Mouse (Mus musculus): ENCODE measurements around the gene Prr13. TPM values are rescaled to one million over a fixed set of nuclear protein-coding genes. Genes with fewer than 3 reads are reported as not detected.
A peak's percentile ranks its signal among the peaks of the same experiment; 100 is the strongest.

The Prr13 gene
- total RNA-seq, 1 experiment, result 26.3 TPM

DNA sequence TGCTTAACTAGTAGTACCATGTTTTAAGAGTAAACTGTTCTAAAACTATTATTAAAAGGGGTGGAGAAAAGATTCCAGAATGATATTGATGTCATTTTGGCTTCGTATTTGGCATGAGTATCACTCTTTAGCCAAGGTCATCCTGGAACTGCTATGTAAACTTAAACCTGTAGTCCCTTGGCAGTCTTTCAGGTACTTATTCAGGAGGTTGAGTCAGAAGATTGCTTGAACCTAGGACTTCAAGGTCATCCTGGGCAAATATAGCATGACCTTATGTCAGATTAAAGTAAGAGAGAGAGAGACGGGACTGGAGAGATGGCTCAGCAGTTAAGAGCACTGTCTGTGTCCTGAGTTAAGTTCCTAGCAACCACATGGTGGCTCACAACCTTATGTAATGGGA is 34.2 kb upstream of the Prr13 start:
- H3K4me3 ChIP-seq (ENCODE audit: insufficient read depth in 1 of 2, low read depth in 1 of 2, low read length in 2 of 2, poor library complexity in 1 of 2, severe bottlenecking in 1 of 2), result no peak overlapping the region
- no peak for DNase-seq (ENCODE audit: low read depth, low spot score)
- H3K9me3 ChIP-seq (ENCODE audit: control insufficient read depth, insufficient read depth, low read depth, low read length), result no peaks in the 10 kb centered on the region
- TF ChIP-seq ZNF384 (IDR thresholded peaks at IDR 0.05; ENCODE audit: low read depth, low read length) (no peak), ZC3H11A (IDR thresholded peaks at IDR 0.05; ENCODE audit: borderline replicate concordance, low read depth, low read length) (no peak), CHD2 (IDR thresholded peaks at IDR 0.05; ENCODE audit: low read depth, low read length) (no peak), HCFC1 (IDR thresholded peaks at IDR 0.05; ENCODE audit: borderline replicate concordance, insufficient read depth, low read length) (no peak), MAFK (IDR thresholded peaks at IDR 0.05; ENCODE audit: insufficient read depth, low read depth, low read length) (no peak)
- no peak overlapping the region for H3K9ac ChIP-seq (ENCODE audit: insufficient read depth, low read depth, low read length, poor library complexity, severe bottlenecking)
- no peaks in the 10 kb centered on the region; a peak in 1 of 4 replicates for H3K4me1 ChIP-seq (ENCODE audit: control insufficient read depth in 2 of 2, insufficient read depth in 2 of 2, low read length in 2 of 2, poor library complexity in 1 of 2)
- in situ Hi-C loops (cut with MboI; ENCODE audit: low sequenced_read_pairs in 2 of 2, unreplicated experiment in 2 of 2), result no loop called here
- H3K36me3 ChIP-seq (ENCODE audit: control insufficient read depth, insufficient read depth, low read length, poor library complexity, severe bottlenecking), result peaks cover 7% of the 10 kb centered on the region
- no peak overlapping the region for H3K27ac ChIP-seq (ENCODE audit: insufficient read depth, low read depth, low read length, poor library complexity, severe bottlenecking)

- Histone ChIP-seq H3K36me3 (ENCODE audit: control insufficient read depth, insufficient read depth, low read length, poor library complexity, severe bottlenecking) (peaks cover 16% of the 10 kb centered on the region), H3K9me3 (ENCODE audit: control insufficient read depth, insufficient read depth, low read depth, low read length) (no peaks in the 10 kb centered on the region), H3K4me3 (ENCODE audit: insufficient read depth in 1 of 2, low read depth in 1 of 2, low read length in 2 of 2, poor library complexity in 1 of 2, severe bottlenecking in 1 of 2) (no peak overlapping the region), H3K4me1 (ENCODE audit: control insufficient read depth in 2 of 2, insufficient read depth in 2 of 2, low read length in 2 of 2, poor library complexity in 1 of 2) (no peaks in the 10 kb centered on the region), H3K27ac (ENCODE audit: insufficient read depth, low read depth, low read length, poor library complexity, severe bottlenecking) (no peak overlapping the region), H3K9ac (ENCODE audit: insufficient read depth, low read depth, low read length, poor library complexity, severe bottlenecking) (no peak overlapping the region)
- TF ChIP-seq MAFK (IDR thresholded peaks at IDR 0.05; ENCODE audit: insufficient read depth, low read depth, low read length) (peak; percentile 99), ZNF384 (IDR thresholded peaks at IDR 0.05; ENCODE audit: low read depth, low read length) (no peak)
- in situ Hi-C loops (cut with MboI; ENCODE audit: low sequenced_read_pairs in 2 of 2, unreplicated experiment in 2 of 2), result no loop called here
- no peak for DNase-seq (ENCODE audit: low read depth, low spot score)
These were observed 31.9 kb upstream of the Prr13 start for GRCm38 (mm10) chr15:102426963-102427362.

- H3K9ac ChIP-seq (ENCODE audit: insufficient read depth, low read depth, low read length, poor library complexity, severe bottlenecking), result no peak overlapping the region
- no peaks in the 10 kb centered on the region for H3K4me1 ChIP-seq (ENCODE audit: control insufficient read depth in 2 of 2, insufficient read depth in 2 of 2, low read length in 2 of 2, poor library complexity in 1 of 2)
- no peak for DNase-seq (ENCODE audit: low read depth, low spot score)
- in situ Hi-C loops (cut with MboI; ENCODE audit: low sequenced_read_pairs in 2 of 2, unreplicated experiment in 2 of 2), result no loop called here
- H3K36me3 ChIP-seq (ENCODE audit: control insufficient read depth, insufficient read depth, low read length, poor library complexity, severe bottlenecking), result peaks cover 21% of the 10 kb centered on the region
- H3K27ac ChIP-seq (ENCODE audit: insufficient read depth, low read depth, low read length, poor library complexity, severe bottlenecking), result no peak overlapping the region
- no peak overlapping the region for H3K4me3 ChIP-seq (ENCODE audit: insufficient read depth in 1 of 2, low read depth in 1 of 2, low read length in 2 of 2, poor library complexity in 1 of 2, severe bottlenecking in 1 of 2)
- no peaks in the 10 kb centered on the region for H3K9me3 ChIP-seq (ENCODE audit: control insufficient read depth, insufficient read depth, low read depth, low read length)
- TF ChIP-seq ZC3H11A (IDR thresholded peaks at IDR 0.05; ENCODE audit: borderline replicate concordance, low read depth, low read length), result no peak
- TF ChIP-seq ZNF384 (IDR thresholded peaks at IDR 0.05; ENCODE audit: low read depth, low read length), result no peak
- no peak for TF ChIP-seq MAFK (IDR thresholded peaks at IDR 0.05; ENCODE audit: insufficient read depth, low read depth, low read length)
- TF ChIP-seq CHD2 (IDR thresholded peaks at IDR 0.05; ENCODE audit: low read depth, low read length), result no peak
- no peak for TF ChIP-seq HCFC1 (IDR thresholded peaks at IDR 0.05; ENCODE audit: borderline replicate concordance, insufficient read depth, low read length)
These were observed 26.8 kb upstream of the Prr13 start for GRCm38 (mm10) chr15:102432046-102432445.

DNA sequence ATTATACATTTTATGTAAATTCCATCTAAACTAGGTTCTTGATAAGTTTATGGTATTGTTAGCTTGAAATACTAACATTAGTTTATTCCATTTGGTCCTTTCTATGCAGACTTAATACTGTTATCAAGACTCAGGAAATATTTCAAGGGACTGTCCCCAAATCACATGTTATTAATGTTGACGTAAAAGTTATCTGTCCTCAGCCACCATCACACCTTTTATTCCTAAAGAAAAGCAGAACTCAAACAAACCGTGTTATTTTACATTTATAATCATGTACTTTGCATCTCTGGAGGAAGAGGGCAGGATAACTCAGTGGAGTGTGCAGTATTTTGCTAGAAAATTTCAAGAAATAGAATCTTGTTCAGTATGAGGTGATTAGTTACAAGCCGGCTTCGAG is 25.7 kb upstream of the Prr13 start:
- H3K4me1 ChIP-seq (ENCODE audit: control insufficient read depth in 2 of 2, insufficient read depth in 2 of 2, low read length in 2 of 2, poor library complexity in 1 of 2), result no peaks in the 10 kb centered on the region
- no peak overlapping the region for H3K4me3 ChIP-seq (ENCODE audit: insufficient read depth in 1 of 2, low read depth in 1 of 2, low read length in 2 of 2, poor library complexity in 1 of 2, severe bottlenecking in 1 of 2)
- TF ChIP-seq MAFK (IDR thresholded peaks at IDR 0.05; ENCODE audit: insufficient read depth, low read depth, low read length) (no peak), ZC3H11A (IDR thresholded peaks at IDR 0.05; ENCODE audit: borderline replicate concordance, low read depth, low read length) (no peak), ZNF384 (IDR thresholded peaks at IDR 0.05; ENCODE audit: low read depth, low read length) (no peak)
- peaks cover 21% of the 10 kb centered on the region for H3K36me3 ChIP-seq (ENCODE audit: control insufficient read depth, insufficient read depth, low read length, poor library complexity, severe bottlenecking)
- H3K9me3 ChIP-seq (ENCODE audit: control insufficient read depth, insufficient read depth, low read depth, low read length), result no peaks in the 10 kb centered on the region
- in situ Hi-C loops (cut with MboI; ENCODE audit: low sequenced_read_pairs in 2 of 2, unreplicated experiment in 2 of 2), result no loop called here
- no peak overlapping the region for H3K27ac ChIP-seq (ENCODE audit: insufficient read depth, low read depth, low read length, poor library complexity, severe bottlenecking)
- DNase-seq (ENCODE audit: low read depth, low spot score), result no peak
- H3K9ac ChIP-seq (ENCODE audit: insufficient read depth, low read depth, low read length, poor library complexity, severe bottlenecking), result no peak overlapping the region

DNA sequence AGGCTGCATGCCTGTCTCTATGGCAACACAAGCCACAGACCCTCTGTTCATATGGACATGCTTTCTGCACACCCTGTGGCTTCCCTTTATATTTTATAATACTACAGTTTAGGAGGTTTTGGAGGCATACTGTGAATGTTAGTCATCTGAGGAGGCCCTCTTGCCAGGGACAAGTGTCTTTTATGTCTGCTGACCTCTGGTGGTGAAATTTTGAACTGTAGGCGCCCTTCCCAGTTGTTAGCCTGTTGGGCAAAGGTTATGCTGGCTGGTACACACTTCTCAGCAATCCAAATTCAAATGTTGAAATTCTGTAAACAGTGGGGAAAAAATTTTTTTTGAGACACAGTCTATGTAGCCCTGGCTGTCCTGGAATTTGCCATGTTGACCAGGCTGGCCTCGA is 16.3 kb upstream of the Prr13 start:
- DNase-seq (ENCODE audit: low read depth, low spot score), result no peak
- H3K9ac ChIP-seq (ENCODE audit: insufficient read depth, low read depth, low read length, poor library complexity, severe bottlenecking), result no peak overlapping the region
- in situ Hi-C loops (cut with MboI; ENCODE audit: low sequenced_read_pairs in 2 of 2, unreplicated experiment in 2 of 2), result no loop called here

More for the DNA sequence above, 16.3 kb upstream of the Prr13 start:
- H3K36me3 ChIP-seq (ENCODE audit: control insufficient read depth, insufficient read depth, low read length, poor library complexity, severe bottlenecking), result no peaks in the 10 kb centered on the region
- no peak overlapping the region for H3K4me3 ChIP-seq (ENCODE audit: insufficient read depth in 1 of 2, low read depth in 1 of 2, low read length in 2 of 2, poor library complexity in 1 of 2, severe bottlenecking in 1 of 2)
- no peaks in the 10 kb centered on the region for H3K9me3 ChIP-seq (ENCODE audit: control insufficient read depth, insufficient read depth, low read depth, low read length)
- peaks cover 0 to 6% of the 10 kb centered on the region in 2 experiments; a peak in 1 of 4 replicates for H3K4me1 ChIP-seq (ENCODE audit: control insufficient read depth in 2 of 2, insufficient read depth in 2 of 2, low read length in 2 of 2, poor library complexity in 1 of 2)
- TF ChIP-seq ZC3H11A (IDR thresholded peaks at IDR 0.05; ENCODE audit: borderline replicate concordance, low read depth, low read length), result peak; percentile 34; the same call in 1 of the 2 replicates
- no peak for TF ChIP-seq MAFK (IDR thresholded peaks at IDR 0.05; ENCODE audit: insufficient read depth, low read depth, low read length)
- H3K27ac ChIP-seq (ENCODE audit: insufficient read depth, low read depth, low read length, poor library complexity, severe bottlenecking), result no peak overlapping the region
